Mouse (Mus musculus) layer of hippocampus, adult 8-10 months (tissue): ENCODE data around the gene Gabbr2. TPM values are rescaled to one million over a fixed set of nuclear protein-coding genes. Genes with fewer than 3 reads are reported as not detected.

ENCODE experiments used
- DNase-seq, 2 experiments: peaks; one replicate each; pipeline ENCODE4 v3.0.0; 2022; ENCODE audit warnings: low spot score in 2 of 2
- total RNA-seq, 4 experiments: library from RNA; stranded (reverse); gene quantifications; 2 replicates each; pipeline ENCODE4 v1.2.4; 2022

The Gabbr2 gene
- total RNA-seq = 100 to 1,000 TPM; 175 to 209 (median 187) TPM

- peak; percentile 49 to 69 for DNase-seq
Measured at GRCm38 (mm10) chr4:46991016-46991958, at the start of gene Gabbr2. Gene Gabbr2, minus strand, starts transcription at chr4:46991873.

GRCm38 (mm10) chr4:47039586-47039985, 47.9 kb upstream of the Gabbr2 start:
- DNase-seq = no peak

DNA sequence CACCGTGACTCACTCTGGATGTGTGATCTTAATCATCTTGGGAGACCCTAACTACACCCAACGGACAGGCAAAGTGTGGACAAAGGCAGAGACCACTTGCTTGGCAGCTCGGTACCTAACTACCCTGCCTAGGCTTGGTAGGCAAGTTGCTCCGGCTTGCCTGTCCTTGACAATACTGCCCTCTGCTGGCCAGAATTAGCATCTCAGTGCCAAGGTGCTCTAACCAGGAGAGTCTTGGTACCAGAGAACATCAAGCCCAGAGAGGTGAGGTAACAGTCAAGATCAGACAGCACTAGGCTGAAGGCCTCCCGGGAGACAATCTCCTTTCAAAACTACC, 45.6 kb upstream of the Gabbr2 start:
- DNase-seq = peak in 1 of 2 experiments; percentile 86

GRCm38 (mm10) chr4:47036486-47037320, 45.0 kb upstream of the Gabbr2 start:
- no peak for DNase-seq

DNA sequence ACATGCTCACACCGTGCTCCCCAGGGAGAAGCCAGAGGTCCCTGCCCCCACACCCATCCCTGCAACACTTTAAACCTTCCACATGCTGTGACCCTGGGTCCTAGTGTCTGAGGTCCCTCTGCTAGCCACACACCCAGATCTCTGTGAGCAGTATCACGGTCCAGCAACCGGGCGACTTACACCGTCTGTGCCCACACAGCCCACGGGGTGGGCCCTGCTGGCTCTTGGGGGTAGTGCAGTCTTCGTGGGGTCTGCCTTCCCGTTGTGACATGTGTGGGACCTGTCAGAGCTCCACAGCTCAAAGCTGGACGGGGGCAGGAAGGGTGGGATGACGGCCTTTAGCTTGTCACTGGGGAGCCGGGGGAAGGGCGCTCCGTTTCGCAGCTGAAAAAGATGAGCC, 43.9 kb upstream of the Gabbr2 start:
- no peak for DNase-seq

DNA sequence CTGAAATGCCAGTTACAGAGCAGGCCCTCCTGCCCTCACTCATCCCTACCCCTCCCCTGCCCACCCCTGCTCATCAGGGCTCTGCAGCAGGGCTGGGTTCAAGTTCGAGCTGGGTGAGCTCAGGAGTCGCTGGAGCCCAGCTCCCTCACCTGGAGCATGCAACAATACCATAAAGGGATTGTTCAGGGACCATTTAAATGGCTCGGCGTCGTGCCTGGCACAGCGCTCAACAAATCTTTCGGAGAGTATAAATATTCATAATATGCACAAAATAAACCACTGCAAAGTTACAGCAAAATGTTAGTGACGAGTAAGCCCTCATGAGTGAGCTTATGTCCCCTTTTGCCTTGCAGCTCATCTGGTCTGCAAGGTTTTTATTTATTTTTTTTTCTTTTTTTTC, 40.5 kb upstream of the Gabbr2 start:
- DNase-seq = no peak

- no peak for DNase-seq
Measured at GRCm38 (mm10) chr4:47028791-47029190, 37.1 kb upstream of the Gabbr2 start.

- no peak for DNase-seq
Measured at GRCm38 (mm10) chr4:47023949-47024348, 32.3 kb upstream of the Gabbr2 start.

GRCm38 (mm10) chr4:47022804-47023603, 31.3 kb upstream of the Gabbr2 start:
- DNase-seq = no peak

- peak in 1 of 2 experiments; percentile 65 for DNase-seq
Measured at GRCm38 (mm10) chr4:47020563-47020962, 28.9 kb upstream of the Gabbr2 start.

DNA sequence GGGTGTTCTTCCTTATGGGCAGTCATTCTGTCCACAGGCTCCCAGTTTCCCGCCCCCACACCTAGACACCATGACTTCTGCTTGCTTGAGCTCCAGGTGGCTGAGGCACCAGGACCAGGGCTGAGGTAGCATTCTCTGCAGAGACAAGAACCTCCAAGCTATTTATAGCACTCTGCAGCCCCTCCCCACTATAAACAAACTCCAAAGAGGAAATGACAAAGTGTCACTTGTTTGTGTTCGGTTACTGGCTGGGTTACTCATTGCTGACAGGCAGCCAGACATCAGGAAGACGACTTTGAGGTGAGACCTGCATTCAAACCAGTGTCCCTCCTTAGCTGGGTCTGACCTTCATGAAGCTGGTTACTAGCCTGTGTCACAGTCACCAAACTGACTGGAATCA, 23.5 kb upstream of the Gabbr2 start:
- DNase-seq = no peak

DNA sequence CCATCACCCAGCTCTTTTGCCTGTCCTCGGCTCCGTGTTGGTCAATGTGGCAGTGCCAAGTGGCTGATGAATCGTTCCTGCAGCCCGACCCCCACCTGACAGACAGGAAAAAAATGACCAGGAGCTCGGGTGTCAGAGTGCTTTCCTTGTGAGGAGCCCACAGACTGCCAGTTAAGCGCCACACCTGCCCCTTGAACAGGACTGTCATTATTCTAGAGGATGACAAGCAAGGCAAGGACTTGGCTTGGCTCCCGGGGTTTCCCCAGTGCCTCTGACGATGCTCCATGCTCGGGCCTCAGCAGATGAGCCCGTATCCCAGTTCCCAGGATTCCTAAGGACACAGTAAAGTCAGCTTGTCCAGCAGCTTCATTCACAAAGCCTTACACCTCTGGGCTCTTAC, 20.8 kb upstream of the Gabbr2 start:
- DNase-seq = no peak

DNA sequence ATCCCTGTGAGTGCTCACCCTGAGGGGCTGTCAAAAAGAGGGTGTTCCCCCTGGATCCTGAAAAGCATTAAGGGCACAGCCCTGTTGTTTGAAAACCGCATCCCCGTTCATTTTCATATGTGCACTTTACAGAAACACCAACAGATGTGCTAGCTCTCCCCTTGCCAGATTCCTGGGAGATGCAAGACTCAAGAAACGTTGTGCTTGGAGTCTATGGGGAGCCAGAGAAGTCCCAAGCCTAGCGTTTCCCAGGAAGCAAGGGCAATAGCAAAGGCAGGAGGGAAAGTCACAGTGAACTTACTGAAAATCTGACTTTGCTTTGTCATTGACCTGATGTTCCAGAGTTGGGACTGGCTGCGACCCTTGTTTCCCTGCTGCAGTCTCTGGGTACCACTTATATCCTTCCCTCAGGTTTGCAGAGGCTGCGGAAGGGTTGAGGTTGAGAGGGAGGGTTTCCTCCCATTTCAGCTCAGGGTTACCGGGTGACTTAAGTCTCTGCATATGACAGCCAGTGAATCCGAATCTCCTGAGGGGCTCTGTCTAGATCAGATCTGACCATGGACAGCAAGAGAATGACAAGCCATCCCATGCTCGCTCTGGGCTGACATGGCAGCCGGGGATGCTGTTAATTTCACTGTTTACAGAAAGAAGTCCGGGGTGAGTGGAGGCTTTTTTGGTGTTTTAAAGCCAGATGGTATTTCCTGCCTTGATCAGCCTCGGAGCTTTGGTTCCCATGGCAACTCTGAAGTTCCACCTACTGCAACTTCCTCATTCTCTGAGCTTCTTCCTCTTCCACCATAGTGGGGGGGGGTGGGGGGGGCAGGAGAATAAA, 18.9 kb upstream of the Gabbr2 start:
- peak; percentile 64 to 69 for DNase-seq

DNA sequence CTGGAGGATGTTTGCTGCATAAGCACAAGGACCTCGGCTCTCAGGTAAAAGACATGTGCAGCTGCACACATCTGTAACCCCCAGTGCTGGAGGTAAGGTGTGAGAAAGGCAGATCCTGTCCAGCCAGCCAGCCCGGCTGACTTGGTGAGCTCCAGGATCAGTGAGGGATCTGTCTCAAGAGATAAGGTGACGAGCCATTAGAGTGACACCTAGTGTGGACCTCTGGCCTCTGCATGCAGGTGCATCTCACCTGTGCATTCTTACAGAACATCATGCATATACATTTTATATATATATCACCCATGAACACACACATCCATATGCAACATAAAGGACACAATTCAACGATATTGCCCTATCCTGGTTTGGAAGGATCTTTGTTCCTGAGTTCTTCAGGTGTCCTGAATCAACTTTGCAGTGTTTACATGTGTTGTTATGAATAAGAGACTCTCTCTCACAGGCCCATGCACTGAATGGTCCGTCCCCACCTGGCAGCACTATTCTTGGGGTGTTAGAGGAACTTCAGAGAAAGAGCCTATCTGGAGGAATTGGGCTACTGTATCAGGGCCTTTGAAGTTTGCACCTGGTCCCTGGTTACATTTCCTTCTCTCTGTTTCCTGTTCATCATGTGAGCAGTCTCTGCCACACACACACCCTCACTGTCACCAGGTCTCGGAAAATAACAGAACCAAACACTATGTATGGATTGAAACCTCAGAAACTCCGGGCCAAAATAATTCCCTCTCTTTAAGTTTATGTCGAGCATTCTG, 9.1 kb upstream of the Gabbr2 start:
- no peak for DNase-seq

- DNase-seq = no peak
Measured at GRCm38 (mm10) chr4:46997969-46998368, 6.3 kb upstream of the Gabbr2 start.

- DNase-seq = no peak
Measured at GRCm38 (mm10) chr4:46992827-46993473, 1.3 kb upstream of the Gabbr2 start.

DNA sequence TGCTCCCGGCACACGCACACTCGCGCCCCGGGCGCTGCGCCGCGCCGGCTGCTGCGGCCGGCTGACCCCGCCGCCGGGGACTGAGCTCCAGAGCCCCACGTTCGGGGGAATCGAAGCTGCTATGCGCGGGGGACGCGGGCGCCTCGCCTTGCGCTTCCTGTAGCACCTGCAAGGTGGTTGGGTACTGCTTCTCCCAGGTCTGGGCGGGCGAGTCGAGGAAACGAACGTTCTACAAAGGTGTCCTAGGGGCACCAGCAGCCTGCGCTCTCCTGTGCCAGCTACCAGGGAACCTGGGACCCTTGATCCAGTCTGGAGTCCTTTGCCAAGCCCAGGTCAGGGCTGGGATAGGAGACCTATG, 265 bp upstream of the Gabbr2 start:
- DNase-seq = no peak

DNA sequence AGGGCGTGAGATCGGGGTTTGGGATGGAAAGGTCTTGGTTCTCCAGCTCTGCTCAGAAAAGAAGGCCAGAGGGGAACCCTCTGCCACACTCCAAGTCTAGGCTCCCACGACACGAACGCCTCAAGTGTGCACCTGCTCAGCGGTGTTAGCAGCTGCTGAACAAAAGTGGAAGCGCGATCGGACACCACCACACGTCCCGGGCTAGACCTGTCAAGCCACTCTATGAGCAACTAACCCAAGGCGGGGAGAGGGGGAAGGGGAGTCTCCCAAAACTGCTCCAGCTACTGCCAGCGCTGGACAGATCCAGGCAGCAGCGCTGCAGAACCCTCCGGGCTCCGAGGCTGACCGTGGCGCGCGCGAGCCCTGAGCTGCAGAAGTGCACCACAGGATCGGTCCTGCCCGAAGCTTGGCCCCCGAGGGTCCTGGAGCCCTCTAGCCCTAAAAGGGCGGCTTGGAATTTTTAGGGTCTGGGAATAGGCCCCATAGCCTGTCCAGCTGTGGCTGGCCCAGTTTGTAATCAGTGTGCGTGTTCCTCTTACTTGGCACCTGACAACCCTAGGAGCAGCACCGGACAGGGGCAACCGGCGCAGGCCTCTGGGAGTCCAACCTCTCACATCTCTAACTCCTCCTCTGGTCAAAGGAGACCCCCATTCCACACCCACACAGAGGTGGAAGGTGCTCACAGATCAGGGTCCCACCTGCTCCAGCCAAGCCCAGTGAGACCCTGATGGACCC, 1.2 kb downstream of the Gabbr2 start:
- DNase-seq = no peak

- peak; percentile 67 to 71 for DNase-seq
Measured at GRCm38 (mm10) chr4:46989842-46990241, 1.8 kb downstream of the Gabbr2 start.
